Mouse (Mus musculus): ENCODE measurements around the gene Eps8. TPM values are rescaled to one million over a fixed set of nuclear protein-coding genes. Genes with fewer than 3 reads are reported as not detected.
"Not testable (repeated sequence)": the region's sequence is repeated elsewhere in the genome, so short reads cannot be mapped to it uniquely, and the experiment has no call there.

The Eps8 gene
- polyA plus RNA-seq, 1 experiment from 2014 or later: 2.5 TPM

- no peaks in the 10 kb centered on the region for H3K27me3 ChIP-seq (replicated peaks; ENCODE audit: control insufficient read depth, insufficient read depth, low read length)
- DNase-seq (ENCODE audit: low spot score): no peak
- 90% methylated on average over 4 of the region's 4 CpGs for WGBS
- H3K4me3 ChIP-seq (ENCODE audit: low read depth, low read length): no peak overlapping the region
- H3K4me1 ChIP-seq (replicated peaks; ENCODE audit: control insufficient read depth, insufficient read depth, low read length): no peaks in the 10 kb centered on the region
- no peak for ATAC-seq (replicated peaks; ENCODE audit: low FRiP score)
- H3K9ac ChIP-seq (ENCODE audit: low read depth, low read length): no peak overlapping the region
- no peaks in the 10 kb centered on the region for H3K9me3 ChIP-seq (ENCODE audit: control insufficient read depth, low read length)
- H3K27ac ChIP-seq (ENCODE audit: low read depth, low read length): no peak overlapping the region
- no peaks in the 10 kb centered on the region for H3K36me3 ChIP-seq (ENCODE audit: control insufficient read depth, insufficient read depth, low read length)
- no peak overlapping the region for H3K4me2 ChIP-seq
Measured at GRCm38 (mm10) chr6:137492582-137492981, 162.1 kb downstream of the Eps8 start.

- no peak for DNase-seq (ENCODE audit: low spot score)
- 57% methylated on average over 2 of the region's 2 CpGs for WGBS
- Histone ChIP-seq H3K27ac (ENCODE audit: low read depth, low read length) (no peak overlapping the region), H3K4me3 (ENCODE audit: low read depth, low read length) (no peak overlapping the region), H3K9ac (ENCODE audit: low read depth, low read length) (no peak overlapping the region), H3K36me3 (ENCODE audit: control insufficient read depth, insufficient read depth, low read length) (no peaks in the 10 kb centered on the region), H3K9me3 (ENCODE audit: control insufficient read depth, low read length) (no peaks in the 10 kb centered on the region), H3K27me3 (replicated peaks; ENCODE audit: control insufficient read depth, insufficient read depth, low read length) (no peaks in the 10 kb centered on the region), H3K4me1 (replicated peaks; ENCODE audit: control insufficient read depth, insufficient read depth, low read length) (no peaks in the 10 kb centered on the region), H3K4me2 (no peak overlapping the region)
- ATAC-seq (replicated peaks; ENCODE audit: low FRiP score): no peak
Measured at GRCm38 (mm10) chr6:137491659-137492058, 163.0 kb downstream of the Eps8 start.

- Histone ChIP-seq H3K36me3 (ENCODE audit: control insufficient read depth, insufficient read depth, low read length) (no peaks in the 10 kb centered on the region), H3K9me3 (ENCODE audit: control insufficient read depth, low read length) (no peaks in the 10 kb centered on the region), H3K4me3 (ENCODE audit: low read depth, low read length) (no peak overlapping the region), H3K4me2 (no peak overlapping the region), H3K4me1 (replicated peaks; ENCODE audit: control insufficient read depth, insufficient read depth, low read length) (no peaks in the 10 kb centered on the region), H3K27ac (ENCODE audit: low read depth, low read length) (no peak overlapping the region), H3K9ac (ENCODE audit: low read depth, low read length) (no peak overlapping the region), H3K27me3 (replicated peaks; ENCODE audit: control insufficient read depth, insufficient read depth, low read length) (no peaks in the 10 kb centered on the region)
- ATAC-seq (replicated peaks; ENCODE audit: low FRiP score) (no peak), DNase-seq (ENCODE audit: low spot score) (no peak)
- WGBS: 90% methylated on average over 14 of the region's 14 CpGs
Measured at GRCm38 (mm10) chr6:137490115-137490514, 164.6 kb downstream of the Eps8 start.

- DNase-seq (ENCODE audit: low spot score) (no peak), ATAC-seq (replicated peaks; ENCODE audit: low FRiP score) (no peak)
- Histone ChIP-seq H3K27ac (ENCODE audit: low read depth, low read length) (no peak overlapping the region), H3K9me3 (ENCODE audit: control insufficient read depth, low read length) (no peaks in the 10 kb centered on the region), H3K4me2 (no peak overlapping the region), H3K9ac (ENCODE audit: low read depth, low read length) (no peak overlapping the region), H3K4me3 (ENCODE audit: low read depth, low read length) (no peak overlapping the region), H3K4me1 (replicated peaks; ENCODE audit: control insufficient read depth, insufficient read depth, low read length) (no peaks in the 10 kb centered on the region), H3K27me3 (replicated peaks; ENCODE audit: control insufficient read depth, insufficient read depth, low read length) (no peaks in the 10 kb centered on the region), H3K36me3 (ENCODE audit: control insufficient read depth, insufficient read depth, low read length) (no peaks in the 10 kb centered on the region)
- 63% methylated on average over 6 of the region's 6 CpGs for WGBS
Measured at GRCm38 (mm10) chr6:137487443-137487842, 167.2 kb downstream of the Eps8 start.

- Histone ChIP-seq H3K9me3 (ENCODE audit: control insufficient read depth, low read length) (no peaks in the 10 kb centered on the region), H3K27me3 (replicated peaks; ENCODE audit: control insufficient read depth, insufficient read depth, low read length) (no peaks in the 10 kb centered on the region), H3K9ac (ENCODE audit: low read depth, low read length) (no peak overlapping the region), H3K4me3 (ENCODE audit: low read depth, low read length) (no peak overlapping the region), H3K4me2 (no peak overlapping the region), H3K4me1 (replicated peaks; ENCODE audit: control insufficient read depth, insufficient read depth, low read length) (no peaks in the 10 kb centered on the region), H3K36me3 (ENCODE audit: control insufficient read depth, insufficient read depth, low read length) (no peaks in the 10 kb centered on the region; the same call in 1 of the 2 replicates), H3K27ac (ENCODE audit: low read depth, low read length) (no peak overlapping the region)
- ATAC-seq (replicated peaks; ENCODE audit: low FRiP score) (no peak), DNase-seq (ENCODE audit: low spot score) (no peak)
- WGBS: 80% methylated on average over 7 of the region's 7 CpGs
Measured at GRCm38 (mm10) chr6:137482891-137483290, 171.8 kb downstream of the Eps8 start.

GRCm38 (mm10) chr6:137475695-137476094 is 179.0 kb downstream of the Eps8 start:
- not testable (repeated sequence) for H3K9me3 ChIP-seq (ENCODE audit: control insufficient read depth, low read length); H3K36me3 ChIP-seq (ENCODE audit: control insufficient read depth, insufficient read depth, low read length); H3K4me3 ChIP-seq (ENCODE audit: low read depth, low read length); H3K4me2 ChIP-seq; H3K27me3 ChIP-seq (replicated peaks; ENCODE audit: control insufficient read depth, insufficient read depth, low read length); H3K9ac ChIP-seq (ENCODE audit: low read depth, low read length); H3K4me1 ChIP-seq (replicated peaks; ENCODE audit: control insufficient read depth, insufficient read depth, low read length); H3K27ac ChIP-seq (ENCODE audit: low read depth, low read length); ATAC-seq (replicated peaks; ENCODE audit: low FRiP score); DNase-seq (ENCODE audit: low spot score)
- 93% methylated on average over 5 of the region's 5 CpGs for WGBS

GRCm38 (mm10) chr6:137473433-137473832 is 181.2 kb downstream of the Eps8 start:
- H3K9ac ChIP-seq (ENCODE audit: low read depth, low read length): no peak overlapping the region
- H3K4me1 ChIP-seq (replicated peaks; ENCODE audit: control insufficient read depth, insufficient read depth, low read length): no peaks in the 10 kb centered on the region
- H3K4me2 ChIP-seq: no peak overlapping the region
- DNase-seq (ENCODE audit: low spot score) (no peak), ATAC-seq (replicated peaks; ENCODE audit: low FRiP score) (no peak)
- WGBS: 66% methylated on average over 1 of the region's 1 CpGs
- H3K36me3 ChIP-seq (ENCODE audit: control insufficient read depth, insufficient read depth, low read length): no peaks in the 10 kb centered on the region
- H3K27me3 ChIP-seq (replicated peaks; ENCODE audit: control insufficient read depth, insufficient read depth, low read length): no peaks in the 10 kb centered on the region
- no peaks in the 10 kb centered on the region for H3K9me3 ChIP-seq (ENCODE audit: control insufficient read depth, low read length)
- no peak overlapping the region for H3K4me3 ChIP-seq (ENCODE audit: low read depth, low read length)
- H3K27ac ChIP-seq (ENCODE audit: low read depth, low read length): no peak overlapping the region

GRCm38 (mm10) chr6:137472129-137472528 is 182.5 kb downstream of the Eps8 start:
- no peaks in the 10 kb centered on the region for H3K4me1 ChIP-seq (replicated peaks; ENCODE audit: control insufficient read depth, insufficient read depth, low read length)
- DNase-seq (ENCODE audit: low spot score): no peak

GRCm38 (mm10) chr6:137470901-137471598 is 183.6 kb downstream of the Eps8 start:
- Histone ChIP-seq H3K27me3 (replicated peaks; ENCODE audit: control insufficient read depth, insufficient read depth, low read length) (no peaks in the 10 kb centered on the region), H3K36me3 (ENCODE audit: control insufficient read depth, insufficient read depth, low read length) (no peaks in the 10 kb centered on the region), H3K4me1 (replicated peaks; ENCODE audit: control insufficient read depth, insufficient read depth, low read length) (no peaks in the 10 kb centered on the region), H3K27ac (ENCODE audit: low read depth, low read length) (no peak overlapping the region), H3K4me3 (ENCODE audit: low read depth, low read length) (no peak overlapping the region), H3K9ac (ENCODE audit: low read depth, low read length) (no peak overlapping the region), H3K9me3 (ENCODE audit: control insufficient read depth, low read length) (no peaks in the 10 kb centered on the region), H3K4me2 (no peak overlapping the region)
- DNase-seq (ENCODE audit: low spot score) (no peak), ATAC-seq (replicated peaks; ENCODE audit: low FRiP score) (no peak; the same call in 1 of the 2 replicates)
- WGBS: 72% methylated on average over 11 of the region's 11 CpGs

More at GRCm38 (mm10) chr6:137472129-137472528, 182.5 kb downstream of the Eps8 start:
- Histone ChIP-seq H3K27ac (ENCODE audit: low read depth, low read length) (no peak overlapping the region), H3K36me3 (ENCODE audit: control insufficient read depth, insufficient read depth, low read length) (no peaks in the 10 kb centered on the region), H3K4me2 (no peak overlapping the region), H3K27me3 (replicated peaks; ENCODE audit: control insufficient read depth, insufficient read depth, low read length) (no peaks in the 10 kb centered on the region), H3K9ac (ENCODE audit: low read depth, low read length) (no peak overlapping the region), H3K4me3 (ENCODE audit: low read depth, low read length) (no peak overlapping the region), H3K9me3 (ENCODE audit: control insufficient read depth, low read length) (no peaks in the 10 kb centered on the region)
- ATAC-seq (replicated peaks; ENCODE audit: low FRiP score): no peak
- WGBS: 88% methylated on average over 9 of the region's 9 CpGs

Data from liver, embryonic 11.5 days (tissue).